Mouse (Mus musculus): ENCODE measurements around the gene 1700080O16Rik. TPM values are rescaled to one million over a fixed set of nuclear protein-coding genes. Genes with fewer than 3 reads are reported as not detected.

Gene 1700080O16Rik
- not detected in 2 replicates for polyA plus RNA-seq (2014; fragmentation: Nextera tagmentation; extraction: Ambion mirVana)

- Histone ChIP-seq H3K9ac (ENCODE audit: low read length) (no peak within 1 kb of the TSS), H3K27ac (ENCODE audit: low read depth, low read length) (no peak within 1 kb of the TSS), H3K4me1 (replicated peaks; ENCODE audit: control insufficient read depth, insufficient read depth, low read length) (no peaks in the 10 kb centered on the region), H3K9me3 (ENCODE audit: control insufficient read depth, low read length) (no peaks in the 10 kb centered on the region), H3K27me3 (ENCODE audit: control insufficient read depth, insufficient read depth, low read length) (no peaks in the 10 kb centered on the region), H3K4me2 (ENCODE audit: low read depth, low read length, severe bottlenecking) (no peak within 1 kb of the TSS), H3K36me3 (ENCODE audit: control insufficient read depth, insufficient read depth, low read length) (no peaks in the 10 kb centered on the region), H3K4me3 (ENCODE audit: low read depth, low read length) (no peak within 1 kb of the TSS)
- 92% methylated on average over 12 of the region's 12 CpGs for WGBS
- DNase-seq (ENCODE audit: low spot score): no peak
- no peak for ATAC-seq (replicated peaks; ENCODE audit: low FRiP score)
Observed at GRCm38 (mm10) chrX:51972672-51973071, at the start of gene 1700080O16Rik. Gene 1700080O16Rik, minus strand, starts transcription at chrX:51972772.

GRCm38 (mm10) chrX:52017660-52018059, 45.1 kb upstream of the 1700080O16Rik start:
- H3K4me3 ChIP-seq (ENCODE audit: low read depth, low read length): no peak overlapping the region
- ATAC-seq (replicated peaks; ENCODE audit: low FRiP score): no peak
- no peaks in the 10 kb centered on the region for H3K27me3 ChIP-seq (ENCODE audit: control insufficient read depth, insufficient read depth, low read length)
- H3K36me3 ChIP-seq (ENCODE audit: control insufficient read depth, insufficient read depth, low read length): no peaks in the 10 kb centered on the region
- no peaks in the 10 kb centered on the region; the same call in 1 of the 2 replicates for H3K4me1 ChIP-seq (replicated peaks; ENCODE audit: control insufficient read depth, insufficient read depth, low read length)
- DNase-seq (ENCODE audit: low spot score): peak; percentile 56
- no peak overlapping the region for H3K9ac ChIP-seq (ENCODE audit: low read length)
- no peak overlapping the region for H3K4me2 ChIP-seq (ENCODE audit: low read depth, low read length, severe bottlenecking)
- no peak overlapping the region for H3K27ac ChIP-seq (ENCODE audit: low read depth, low read length)
- no peaks in the 10 kb centered on the region for H3K9me3 ChIP-seq (ENCODE audit: control insufficient read depth, low read length)
- WGBS: 46% methylated on average over 9 of the region's 9 CpGs

GRCm38 (mm10) chrX:52000072-52000471, 27.5 kb upstream of the 1700080O16Rik start:
- Histone ChIP-seq H3K4me3 (ENCODE audit: low read depth, low read length) (no peak overlapping the region), H3K36me3 (ENCODE audit: control insufficient read depth, insufficient read depth, low read length) (no peaks in the 10 kb centered on the region), H3K4me2 (ENCODE audit: low read depth, low read length, severe bottlenecking) (no peak overlapping the region), H3K9ac (ENCODE audit: low read length) (no peak overlapping the region), H3K27me3 (ENCODE audit: control insufficient read depth, insufficient read depth, low read length) (no peaks in the 10 kb centered on the region), H3K27ac (ENCODE audit: low read depth, low read length) (no peak overlapping the region), H3K9me3 (ENCODE audit: control insufficient read depth, low read length) (no peaks in the 10 kb centered on the region), H3K4me1 (replicated peaks; ENCODE audit: control insufficient read depth, insufficient read depth, low read length) (no peaks in the 10 kb centered on the region)
- ATAC-seq (replicated peaks; ENCODE audit: low FRiP score): no peak
- DNase-seq (ENCODE audit: low spot score): no peak
- WGBS: 72% methylated on average over 5 of the region's 5 CpGs

- WGBS: 74% methylated on average over 4 of the region's 4 CpGs
Observed at GRCm38 (mm10) chrX:51999426-51999825, 26.9 kb upstream of the 1700080O16Rik start.

GRCm38 (mm10) chrX:51976361-51976760, 3.8 kb upstream of the 1700080O16Rik start:
- no peaks in the 10 kb centered on the region for H3K4me1 ChIP-seq (replicated peaks; ENCODE audit: control insufficient read depth, insufficient read depth, low read length)
- H3K36me3 ChIP-seq (ENCODE audit: control insufficient read depth, insufficient read depth, low read length): no peaks in the 10 kb centered on the region
- no peaks in the 10 kb centered on the region for H3K27me3 ChIP-seq (ENCODE audit: control insufficient read depth, insufficient read depth, low read length)
- no peak overlapping the region for H3K9ac ChIP-seq (ENCODE audit: low read length)
- 84% methylated on average over 4 of the region's 4 CpGs for WGBS
- H3K9me3 ChIP-seq (ENCODE audit: control insufficient read depth, low read length): no peaks in the 10 kb centered on the region
- H3K4me2 ChIP-seq (ENCODE audit: low read depth, low read length, severe bottlenecking): no peak overlapping the region
- H3K4me3 ChIP-seq (ENCODE audit: low read depth, low read length): no peak overlapping the region
- H3K27ac ChIP-seq (ENCODE audit: low read depth, low read length): no peak overlapping the region
- no peak for ATAC-seq (replicated peaks; ENCODE audit: low FRiP score)
- DNase-seq (ENCODE audit: low spot score): no peak

More at GRCm38 (mm10) chrX:51999426-51999825, 26.9 kb upstream of the 1700080O16Rik start:
- Histone ChIP-seq H3K9ac (ENCODE audit: low read length) (no peak overlapping the region), H3K27me3 (ENCODE audit: control insufficient read depth, insufficient read depth, low read length) (no peaks in the 10 kb centered on the region), H3K4me2 (ENCODE audit: low read depth, low read length, severe bottlenecking) (no peak overlapping the region), H3K27ac (ENCODE audit: low read depth, low read length) (no peak overlapping the region), H3K9me3 (ENCODE audit: control insufficient read depth, low read length) (no peaks in the 10 kb centered on the region), H3K4me1 (replicated peaks; ENCODE audit: control insufficient read depth, insufficient read depth, low read length) (no peaks in the 10 kb centered on the region), H3K4me3 (ENCODE audit: low read depth, low read length) (no peak overlapping the region), H3K36me3 (ENCODE audit: control insufficient read depth, insufficient read depth, low read length) (no peaks in the 10 kb centered on the region)
- DNase-seq (ENCODE audit: low spot score) (no peak), ATAC-seq (replicated peaks; ENCODE audit: low FRiP score) (no peak)

GRCm38 (mm10) chrX:51974618-51975017, 2.0 kb upstream of the 1700080O16Rik start:
- no peak overlapping the region for H3K4me2 ChIP-seq (ENCODE audit: low read depth, low read length, severe bottlenecking)
- no peaks in the 10 kb centered on the region for H3K9me3 ChIP-seq (ENCODE audit: control insufficient read depth, low read length)
- no peaks in the 10 kb centered on the region for H3K27me3 ChIP-seq (ENCODE audit: control insufficient read depth, insufficient read depth, low read length)
- no peaks in the 10 kb centered on the region for H3K36me3 ChIP-seq (ENCODE audit: control insufficient read depth, insufficient read depth, low read length)
- no peak overlapping the region for H3K4me3 ChIP-seq (ENCODE audit: low read depth, low read length)
- H3K9ac ChIP-seq (ENCODE audit: low read length): no peak overlapping the region
- no peak overlapping the region for H3K27ac ChIP-seq (ENCODE audit: low read depth, low read length)
- DNase-seq (ENCODE audit: low spot score) (no peak), ATAC-seq (replicated peaks; ENCODE audit: low FRiP score) (no peak)
- H3K4me1 ChIP-seq (replicated peaks; ENCODE audit: control insufficient read depth, insufficient read depth, low read length): no peaks in the 10 kb centered on the region

- no peak for ATAC-seq (replicated peaks; ENCODE audit: low FRiP score)
- no peak overlapping the region for H3K4me2 ChIP-seq (ENCODE audit: low read depth, low read length, severe bottlenecking)
- H3K4me3 ChIP-seq (ENCODE audit: low read depth, low read length): no peak overlapping the region
- H3K27ac ChIP-seq (ENCODE audit: low read depth, low read length): no peak overlapping the region
- DNase-seq (ENCODE audit: low spot score): no peak
- no peaks in the 10 kb centered on the region for H3K36me3 ChIP-seq (ENCODE audit: control insufficient read depth, insufficient read depth, low read length)
- H3K9ac ChIP-seq (ENCODE audit: low read length): no peak overlapping the region
- H3K9me3 ChIP-seq (ENCODE audit: control insufficient read depth, low read length): no peaks in the 10 kb centered on the region
- 91% methylated on average over 3 of the region's 3 CpGs for whole genome bisulfite sequencing
- no peaks in the 10 kb centered on the region for H3K27me3 ChIP-seq (ENCODE audit: control insufficient read depth, insufficient read depth, low read length)
- no peaks in the 10 kb centered on the region for H3K4me1 ChIP-seq (replicated peaks; ENCODE audit: control insufficient read depth, insufficient read depth, low read length)
Observed at GRCm38 (mm10) chrX:51948071-51948470, 24.5 kb downstream of the 1700080O16Rik start.

GRCm38 (mm10) chrX:51938076-51938475, 34.5 kb downstream of the 1700080O16Rik start:
- 67% methylated on average over 5 of the region's 5 CpGs for WGBS
- Histone ChIP-seq H3K4me1 (replicated peaks; ENCODE audit: control insufficient read depth, insufficient read depth, low read length) (no peaks in the 10 kb centered on the region), H3K4me2 (ENCODE audit: low read depth, low read length, severe bottlenecking) (no peak overlapping the region), H3K36me3 (ENCODE audit: control insufficient read depth, insufficient read depth, low read length) (no peaks in the 10 kb centered on the region), H3K27ac (ENCODE audit: low read depth, low read length) (no peak overlapping the region), H3K27me3 (ENCODE audit: control insufficient read depth, insufficient read depth, low read length) (no peaks in the 10 kb centered on the region), H3K9ac (ENCODE audit: low read length) (no peak overlapping the region), H3K4me3 (ENCODE audit: low read depth, low read length) (no peak overlapping the region), H3K9me3 (ENCODE audit: control insufficient read depth, low read length) (no peaks in the 10 kb centered on the region)
- DNase-seq (ENCODE audit: low spot score): no peak
- no peak for ATAC-seq (replicated peaks; ENCODE audit: low FRiP score)

GRCm38 (mm10) chrX:51919091-51919490, 53.5 kb downstream of the 1700080O16Rik start:
- H3K4me1 ChIP-seq (replicated peaks; ENCODE audit: control insufficient read depth, insufficient read depth, low read length): no peaks in the 10 kb centered on the region
- 82% methylated on average over 4 of the region's 4 CpGs for WGBS
- no peak overlapping the region for H3K4me2 ChIP-seq (ENCODE audit: low read depth, low read length, severe bottlenecking)
- ATAC-seq (replicated peaks; ENCODE audit: low FRiP score) (no peak), DNase-seq (ENCODE audit: low spot score) (no peak)
- H3K4me3 ChIP-seq (ENCODE audit: low read depth, low read length): no peak overlapping the region
- H3K9me3 ChIP-seq (ENCODE audit: control insufficient read depth, low read length): no peaks in the 10 kb centered on the region
- no peak overlapping the region for H3K27ac ChIP-seq (ENCODE audit: low read depth, low read length)
- H3K27me3 ChIP-seq (ENCODE audit: control insufficient read depth, insufficient read depth, low read length): no peaks in the 10 kb centered on the region
- H3K9ac ChIP-seq (ENCODE audit: low read length): no peak overlapping the region
- no peaks in the 10 kb centered on the region for H3K36me3 ChIP-seq (ENCODE audit: control insufficient read depth, insufficient read depth, low read length)

All from forebrain, embryonic 11.5 days (tissue).